Comparison of ENCODE assay signal across 22 mouse cellular contexts in genomic region chr1:106570870-106571269, GRCm38 (mm10).
A peak's percentile ranks its signal among the peaks of the same experiment; 100 is the strongest.
DNase-seq lines count a peak whose midpoint lies in the region; ATAC-seq and TF ChIP-seq lines count a peak whose summit lies in the region.
"Had no signal": no experiment of that assay in that cellular context is flagged by ENCODE, and none has a peak within 500 bp of the region (broad histone marks: within the 10 kb centered on the region; RNA-seq: fewer than 3 reads in every experiment).

No protein-coding gene starts in this region.

- TF ChIP-seq POLR2A in spleen, adult 2 months (IDR thresholded peaks at IDR 0.05; ENCODE audit: low read depth, low read length) = no peak

- H3K27me3 ChIP-seq in heart, embryonic 15.5 days = no peaks in the 10 kb centered on the region
- no peaks in the 10 kb centered on the region for H3K27me3 ChIP-seq in spleen, adult 2 months (ENCODE audit: control insufficient read depth, insufficient read depth, low read length)
- H3K27me3 ChIP-seq: embryonic facial prominence, embryonic 13.5 days; forebrain, embryonic 12.5 days; hindbrain, embryonic 13.5 days had no signal

- TF ChIP-seq CTCF in spleen, adult 2 months (IDR thresholded peaks at IDR 0.05; ENCODE audit: extremely low read depth, insufficient read depth, insufficient read length, insufficient replicate concordance) = no peak

- H3K36me3 ChIP-seq in heart, embryonic 15.5 days = no peaks in the 10 kb centered on the region
- H3K36me3 ChIP-seq in spleen, adult 2 months (ENCODE audit: control insufficient read depth, insufficient read depth, low read length) = no peaks in the 10 kb centered on the region
- H3K36me3 ChIP-seq: embryonic facial prominence, embryonic 13.5 days; forebrain, embryonic 12.5 days; hindbrain, embryonic 13.5 days; limb, embryonic 10.5 days had no signal

- H3K4me2 ChIP-seq in heart, embryonic 15.5 days = no peak overlapping the region
- H3K4me2 ChIP-seq: embryonic facial prominence, embryonic 13.5 days; forebrain, embryonic 12.5 days; heart, embryonic 11.5 days; hindbrain, embryonic 13.5 days; midbrain, embryonic 11.5 days had no signal

- peaks cover 13% of the 10 kb centered on the region for H3K4me1 ChIP-seq in heart, embryonic 15.5 days (replicated peaks)
- H3K4me1 ChIP-seq in spleen, adult 2 months (ENCODE audit: control insufficient read depth, insufficient read depth, insufficient read length) = peaks cover 36% of the 10 kb centered on the region
- H3K4me1 ChIP-seq: limb, embryonic 10.5 days had no signal

- no peak for ATAC-seq in heart, embryonic 15.5 days (replicated peaks; ENCODE audit: insufficient number of reproducible peaks, insufficient read depth, low FRiP score, low read depth)
- peak; percentile 74 for ATAC-seq in granulocyte monocyte progenitor cell, adult 5-6 weeks (replicated peaks; ENCODE audit: poor library complexity, severe bottlenecking)

- DNase-seq in heart, postnatal 10 days = no peak
- DNase-seq in spleen, adult 2 months (ENCODE audit: low read depth in 1 of 2, low spot score in 2 of 2) = no peak
- no peak for DNase-seq in spleen, adult 18-20 months
- no peak for DNase-seq in neural tube, embryonic 10.5 days (ENCODE audit: extremely low spot score, low spot score)
- no peak for DNase-seq in gastrocnemius, postnatal 14 days
- DNase-seq: adrenal gland, postnatal 14 days; cerebellum, postnatal 25 days; embryo, embryonic 11 days; gastrocnemius, postnatal 36 days; kidney, adult 8-10 months; liver; thymus, adult 2 months had no signal

- intact Hi-C loops in heart, postnatal 10 days (cut with DNase I) = no loop called here
- intact Hi-C loops in gastrocnemius, postnatal 14 days (cut with DNase I; ENCODE audit: low total_unique reads) = no loop called here

- H3K27ac ChIP-seq in heart, embryonic 15.5 days = peak overlapping the region; percentile 46; the same call in 1 of the 2 replicates
- H3K27ac ChIP-seq in spleen, adult 2 months (ENCODE audit: insufficient read depth, low read length) = peak overlapping the region; percentile 98
- H3K27ac ChIP-seq: embryonic facial prominence, embryonic 13.5 days; forebrain, embryonic 12.5 days; limb, embryonic 10.5 days; macrophage had no signal

- H3K9ac ChIP-seq in heart, embryonic 15.5 days = no peak overlapping the region
- H3K9ac ChIP-seq: embryonic facial prominence, embryonic 13.5 days; forebrain, embryonic 12.5 days; hindbrain, embryonic 13.5 days had no signal

- 88% methylated on average over 1 of the region's 1 CpGs for WGBS in heart, embryonic 15.5 days
- WGBS in spleen, adult 2 months = 23% methylated on average over 1 of the region's 1 CpGs

- no peaks in the 10 kb centered on the region for H3K9me3 ChIP-seq in heart, embryonic 15.5 days (replicated peaks)
- H3K9me3 ChIP-seq: embryonic facial prominence, embryonic 13.5 days; forebrain, embryonic 12.5 days; hindbrain, embryonic 13.5 days; limb, embryonic 10.5 days had no signal

- H3K4me3 ChIP-seq in heart, embryonic 15.5 days = no peak overlapping the region
- H3K4me3 ChIP-seq in spleen, adult 2 months (ENCODE audit: extremely low read depth, insufficient read depth, insufficient read length) = no peak overlapping the region
- H3K4me3 ChIP-seq: embryonic facial prominence, embryonic 13.5 days; erythroblast, embryonic 14.5 days; forebrain, embryonic 12.5 days; hindbrain, embryonic 13.5 days; limb, embryonic 10.5 days had no signal
